Mouse (Mus musculus) liver, adult 2 months (tissue): Measurements from ENCODE around the gene Polr2a.

Source experiments
- CTCF ChIP-seq: fragments of 200-500 bp; IDR thresholded peaks from 2 replicates; pipeline ENCODE4 v1.5.1; 2011; ENCODE audit warnings: low read depth, low read length, control low read depth
- POLR2A ChIP-seq: fragments of 200-500 bp; IDR thresholded peaks from 2 replicates; pipeline ENCODE4 v1.6.1; 2011; ENCODE audit warnings: low read length, control low read depth; ENCODE audit not compliant: insufficient read depth; ENCODE audit errors: extremely low read depth

GRCm38 (mm10) chr11:69766872-69767624, 8.6 kb upstream of the Polr2a start:
- no peak for TF ChIP-seq POLR2A
- no peak for TF ChIP-seq CTCF
